In the genomic region with DNA sequence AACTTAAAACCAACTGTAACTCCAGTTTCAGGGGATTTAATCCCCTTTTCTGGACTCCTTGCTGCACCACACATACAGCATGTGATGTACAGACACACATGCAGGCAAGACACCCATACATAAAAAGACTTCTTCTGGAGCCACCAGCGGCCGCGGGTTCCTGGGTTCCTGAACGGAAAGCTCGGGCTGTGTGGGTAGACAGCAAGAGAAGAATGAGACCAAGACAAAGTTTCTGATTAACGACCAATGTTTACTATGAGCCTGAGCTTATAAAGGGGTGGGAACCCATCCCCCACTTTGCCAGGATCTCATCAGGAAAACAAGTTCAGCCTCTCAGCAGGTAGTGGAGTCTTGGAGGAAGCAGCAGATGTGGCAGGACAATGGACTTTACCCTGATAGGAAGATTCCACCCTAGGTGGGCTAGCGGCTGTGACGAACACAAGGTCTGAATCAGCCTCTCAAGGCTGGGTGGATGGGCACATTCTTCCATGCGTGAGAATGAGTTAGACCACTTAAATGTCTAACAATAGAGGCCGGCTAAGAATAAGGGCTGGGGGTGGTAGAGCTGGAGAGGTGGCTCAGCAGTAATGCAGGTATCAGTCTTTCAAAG, we compare ENCODE assay signal across 25 mouse cellular contexts.
"Had no signal": no experiment of that assay in that cellular context is flagged by ENCODE, and none has a peak within 500 bp of the region (broad histone marks: within the 10 kb centered on the region; RNA-seq: fewer than 3 reads in every experiment).

No protein-coding gene starts in this region.

- ATAC-seq: hindbrain, embryonic 16.5 days; inflammation-experienced regulatory T-cells, adult 6 months; intestine, embryonic 15.5 days; intestine, postnatal 0 days had no signal

- H3K36me3 ChIP-seq: heart, embryonic 10.5 days; heart, embryonic 12.5 days; hindbrain, embryonic 10.5 days; hindbrain, embryonic 12.5 days; intestine, embryonic 15.5 days; limb, embryonic 13.5 days; limb, embryonic 15.5 days had no signal

- H3K27me3 ChIP-seq: heart, embryonic 12.5 days; hindbrain, embryonic 12.5 days; intestine, embryonic 15.5 days; limb, embryonic 13.5 days; limb, embryonic 15.5 days had no signal

- H3K27ac ChIP-seq: heart, adult 2 months; heart, embryonic 10.5 days; hindbrain, embryonic 10.5 days; hindbrain, embryonic 12.5 days; hindbrain, embryonic 14.5 days; intestine, embryonic 15.5 days; layer of hippocampus, adult 2 months; left cerebral cortex, adult 2 months; limb, embryonic 13.5 days; limb, embryonic 15.5 days; liver, embryonic 14.5 days had no signal

- DNase-seq: gastrocnemius, postnatal 14 days; gastrocnemius, postnatal 36 days; heart, adult 2 months; heart, postnatal 10 days; heart, postnatal 4 days; kidney, adult 18-20 months; kidney, adult 8-10 months; kidney, postnatal 10 days; kidney, postnatal 25 days; kidney, postnatal 4 days; left cerebral cortex, postnatal 4 days had no signal

- H3K4me1 ChIP-seq: heart, embryonic 10.5 days; intestine, embryonic 15.5 days; limb, embryonic 13.5 days; limb, embryonic 15.5 days had no signal

- H3K4me2 ChIP-seq: heart, embryonic 12.5 days; hindbrain, embryonic 12.5 days; hindbrain, embryonic 14.5 days; intestine, embryonic 15.5 days; limb, embryonic 13.5 days; limb, embryonic 15.5 days had no signal

- H3K4me3 ChIP-seq: heart, adult 2 months; heart, embryonic 10.5 days; heart, embryonic 12.5 days; hindbrain, embryonic 10.5 days; hindbrain, embryonic 12.5 days; intestine, embryonic 15.5 days; layer of hippocampus, adult 2 months; left cerebral cortex, adult 2 months; limb, embryonic 13.5 days; limb, embryonic 15.5 days had no signal

- H3K9me3 ChIP-seq: heart, embryonic 10.5 days; hindbrain, embryonic 10.5 days; hindbrain, embryonic 12.5 days; intestine, embryonic 15.5 days; limb, embryonic 13.5 days; limb, embryonic 15.5 days had no signal

- H3K9ac ChIP-seq: heart, embryonic 12.5 days; hindbrain, embryonic 12.5 days; hindbrain, embryonic 14.5 days; intestine, embryonic 15.5 days; limb, embryonic 13.5 days; limb, embryonic 15.5 days; liver, embryonic 14.5 days had no signal
